Mouse (Mus musculus) MEL (cell line): ENCODE data around the gene Eef2. TPM values are rescaled to one million over a fixed set of nuclear protein-coding genes. Genes with fewer than 3 reads are reported as not detected.

Source experiments
- DNase-seq: peaks from one replicate; pipeline ENCODE4 v3.0.0; 2011; ENCODE audit warnings: low read depth, low spot score
- H3K27ac ChIP-seq: 2 replicates; pipeline ENCODE4 v1.5.1; 2012; ENCODE audit warnings: low read depth, mild to moderate bottlenecking, control low read depth, low read length, moderate library complexity; ENCODE audit not compliant: control insufficient read depth
- H3K27me3 ChIP-seq, 2 experiments: fragments of 150-350 bp in 1 of 2; sonication (generic) in 1 of 2; 2 replicates each; pipeline ENCODE4 v1.6.1; 2012; ENCODE audit warnings: low read length in 2 of 2, mild to moderate bottlenecking in 2 of 2, improper control_type of control experiment in 1 of 2, moderate library complexity in 1 of 2; ENCODE audit not compliant: insufficient read depth in 2 of 2, control insufficient read depth in 1 of 2
- H3K36me3 ChIP-seq, 2 experiments: 2 replicates each; pipeline ENCODE4 v1.6.1; 2012 to 2014; ENCODE audit warnings: low read length in 2 of 2, improper control_type of control experiment in 1 of 2, inconsistent platforms in 1 of 2, mild to moderate bottlenecking in 1 of 2; ENCODE audit not compliant: insufficient read depth in 2 of 2, control insufficient read depth in 1 of 2
- H3K4me1 ChIP-seq, 2 experiments: fragments of 150-350 bp in 1 of 2; sonication (generic) in 1 of 2; 2 replicates each; pipeline ENCODE4 v1.6.1; 2012; ENCODE audit warnings: low read length in 2 of 2, improper control_type of control experiment in 1 of 2, mild to moderate bottlenecking in 1 of 2; ENCODE audit not compliant: insufficient read depth in 2 of 2, control insufficient read depth in 1 of 2
- H3K4me3 ChIP-seq, 2 experiments: fragments of 150-350 bp in 1 of 2; sonication (generic) in 1 of 2; 2 replicates each; pipeline ENCODE4 v1.5.1; 2012; ENCODE audit warnings: low read depth in 2 of 2, low read length in 2 of 2, mild to moderate bottlenecking in 2 of 2, moderate library complexity in 2 of 2, control low read depth in 1 of 2, improper control_type of control experiment in 1 of 2; ENCODE audit not compliant: control insufficient read depth in 1 of 2, insufficient read depth in 1 of 2
- H3K79me2 ChIP-seq: 2 replicates; pipeline ENCODE4 v1.6.1; 2012; ENCODE audit warnings: mild to moderate bottlenecking, low read length, moderate library complexity; ENCODE audit not compliant: control insufficient read depth, poor library complexity, insufficient read depth
- H3K9ac ChIP-seq: 2 replicates; pipeline ENCODE4 v1.6.1; 2012; ENCODE audit warnings: low read depth, mild to moderate bottlenecking, control low read depth, low read length, moderate library complexity; ENCODE audit not compliant: control insufficient read depth, poor library complexity, severe bottlenecking
- H3K9me3 ChIP-seq: fragments of 150-350 bp; sonication (generic); replicated peaks from 2 replicates; pipeline ENCODE4 v1.6.1; 2012; ENCODE audit warnings: mild to moderate bottlenecking, low read length, improper control_type of control experiment, moderate library complexity; ENCODE audit not compliant: insufficient read depth
- BHLHE40 ChIP-seq: IDR thresholded peaks from 2 replicates; pipeline ENCODE4 v1.6.1; 2012; ENCODE audit warnings: low read depth, mild to moderate bottlenecking, inconsistent platforms, low read length, improper control_type of control experiment, borderline replicate concordance
- CHD2 ChIP-seq: IDR thresholded peaks from 2 replicates; pipeline ENCODE4 v1.6.1; 2011; ENCODE audit warnings: low read length, improper control_type of control experiment
- E2F4 ChIP-seq: IDR thresholded peaks from 2 replicates; pipeline ENCODE4 v1.6.1; 2011; ENCODE audit warnings: low read depth, low read length, improper control_type of control experiment, borderline replicate concordance
- ELF1 ChIP-seq: IDR thresholded peaks from 2 replicates; pipeline ENCODE4 v1.6.1; 2014; ENCODE audit warnings: low read depth, mild to moderate bottlenecking, inconsistent platforms, low read length, improper control_type of control experiment, moderate library complexity
- EP300 ChIP-seq, 2 experiments: IDR thresholded peaks; 2 replicates each; pipeline ENCODE4 v1.6.1; 2011; ENCODE audit warnings: improper control_type of control experiment in 2 of 2, low read length in 2 of 2, low read depth in 1 of 2, mild to moderate bottlenecking in 1 of 2
- ETS1 ChIP-seq: IDR thresholded peaks from 2 replicates; pipeline ENCODE4 v1.6.1; 2012; ENCODE audit warnings: low read depth, mild to moderate bottlenecking, inconsistent platforms, low read length, improper control_type of control experiment, moderate library complexity
- MAFK ChIP-seq: IDR thresholded peaks from 2 replicates; pipeline ENCODE4 v1.6.1; 2011; ENCODE audit warnings: low read depth, mild to moderate bottlenecking, low read length, improper control_type of control experiment, borderline replicate concordance
- MAX ChIP-seq: IDR thresholded peaks from 2 replicates; pipeline ENCODE4 v1.6.1; 2011; ENCODE audit warnings: low read length, improper control_type of control experiment
- MAZ ChIP-seq: IDR thresholded peaks from 2 replicates; pipeline ENCODE4 v1.6.1; 2012; ENCODE audit warnings: low read depth, mild to moderate bottlenecking, inconsistent platforms, low read length, improper control_type of control experiment
- MEF2A ChIP-seq: IDR thresholded peaks from 2 replicates; pipeline ENCODE4 v1.6.1; 2014; ENCODE audit warnings: low read depth, mild to moderate bottlenecking, inconsistent platforms, low read length, improper control_type of control experiment; ENCODE audit not compliant: poor library complexity, insufficient replicate concordance, severe bottlenecking; ENCODE audit errors: extremely low read depth
- MXI1 ChIP-seq: IDR thresholded peaks from 2 replicates; pipeline ENCODE4 v1.6.1; 2011; ENCODE audit warnings: mild to moderate bottlenecking, low read depth, low read length, improper control_type of control experiment
- MYC ChIP-seq: IDR thresholded peaks from 2 replicates; pipeline ENCODE4 v1.6.1; 2011; ENCODE audit warnings: low read depth, mild to moderate bottlenecking, low read length, improper control_type of control experiment, moderate library complexity
- NELFE ChIP-seq: IDR thresholded peaks from 2 replicates; pipeline ENCODE4 v1.6.1; 2011; ENCODE audit warnings: low read depth, low read length, improper control_type of control experiment
- NRF1 ChIP-seq: IDR thresholded peaks from 2 replicates; pipeline ENCODE4 v1.6.1; 2014; ENCODE audit warnings: low read depth, mild to moderate bottlenecking, inconsistent platforms, low read length, improper control_type of control experiment, moderate library complexity; ENCODE audit not compliant: poor library complexity, insufficient read depth, severe bottlenecking
- POLR2A ChIP-seq, 2 experiments: IDR thresholded peaks; 2 replicates each; pipeline ENCODE4 v1.6.1; 2011 to 2012; ENCODE audit warnings: low read length in 2 of 2, mild to moderate bottlenecking in 2 of 2, control low read depth in 1 of 2, improper control_type of control experiment in 1 of 2, low read depth in 1 of 2, moderate library complexity in 1 of 2; ENCODE audit not compliant: control insufficient read depth in 1 of 2, insufficient read depth in 1 of 2, poor library complexity in 1 of 2
- RCOR1 ChIP-seq: IDR thresholded peaks from 2 replicates; pipeline ENCODE4 v1.6.1; 2012; ENCODE audit warnings: low read depth, mild to moderate bottlenecking, inconsistent platforms, low read length, improper control_type of control experiment
- SIN3A ChIP-seq: IDR thresholded peaks from 2 replicates; pipeline ENCODE4 v1.6.1; 2012; ENCODE audit warnings: low read length, improper control_type of control experiment, inconsistent platforms
- SMC3 ChIP-seq: IDR thresholded peaks from 2 replicates; pipeline ENCODE4 v1.6.1; 2011; ENCODE audit warnings: low read depth, low read length, improper control_type of control experiment
- TAL1 ChIP-seq: IDR thresholded peaks from 2 replicates; pipeline ENCODE4 v1.6.1; 2012; ENCODE audit warnings: mild to moderate bottlenecking, inconsistent platforms, low read length, moderate library complexity, mixed read lengths
- TBP ChIP-seq: IDR thresholded peaks from 2 replicates; pipeline ENCODE4 v1.8.0; 2011; ENCODE audit warnings: low read depth, low read length, improper control_type of control experiment
- TCF12 ChIP-seq: IDR thresholded peaks from 2 replicates; pipeline ENCODE4 v1.6.1; 2014; ENCODE audit warnings: low read depth, mild to moderate bottlenecking, inconsistent platforms, low read length, improper control_type of control experiment, moderate library complexity
- ZKSCAN1 ChIP-seq: IDR thresholded peaks from 2 replicates; pipeline ENCODE4 v1.6.1; 2012; ENCODE audit warnings: low read depth, mild to moderate bottlenecking, inconsistent platforms, low read length, improper control_type of control experiment, moderate library complexity
- ZMIZ1 ChIP-seq: IDR thresholded peaks from 2 replicates; pipeline ENCODE4 v1.6.1; 2012; ENCODE audit warnings: low read depth, mild to moderate bottlenecking, inconsistent platforms, low read length, improper control_type of control experiment, moderate library complexity
- ZNF384 ChIP-seq: IDR thresholded peaks from 2 replicates; pipeline ENCODE4 v1.6.1; 2012; ENCODE audit warnings: low read depth, mild to moderate bottlenecking, inconsistent platforms, low read length, improper control_type of control experiment
- polyA plus RNA-seq, 2 experiments: library from polyadenylated mRNA; stranded (reverse) in 1 of 2; unstranded in 1 of 2; fragments of >175 nt in 1 of 2; fragments of >200 nt in 1 of 2; gene quantifications; 2 replicates each; pipeline versions ENCODE4 v1.2.1 to v1.2.4; 2012; ENCODE audit warnings: low replicate concordance in 2 of 2, low read depth in 1 of 2; ENCODE audit not compliant: insufficient read length in 2 of 2, insufficient read depth in 1 of 2, missing spikeins in 1 of 2
- total RNA-seq: library from RNA; depleted of rRNA; stranded (reverse); fragments of 300-350 nt; gene quantifications from 2 replicates; pipeline ENCODE4 v1.2.3, GENCODE M21; 2012

The Eef2 gene
- total and polyA plus RNA-seq, 3 experiments = 2,863 to 4,586 (median 3,442) TPM

GRCm38 (mm10) chr10:81177491-81177925 lies 1.1 kb downstream of the Eef2 start:
- H3K4me3 ChIP-seq = peak overlapping the region; percentile 58 to 80
- peaks cover 6 to 18% of the 10 kb centered on the region in 2 experiments for H3K36me3 ChIP-seq
- no peaks in the 10 kb centered on the region for H3K27me3 ChIP-seq
- H3K9me3 ChIP-seq = no peaks in the 10 kb centered on the region
- peaks cover 36% of the 10 kb centered on the region for H3K79me2 ChIP-seq
- peak overlapping the region; percentile 94 for H3K9ac ChIP-seq
- H3K4me1 ChIP-seq = peaks cover 0 to 28% of the 10 kb centered on the region in 2 experiments; a peak in 3 of 4 replicates
- H3K27ac ChIP-seq = peak overlapping the region; percentile 84
- peak; percentile 64 for DNase-seq
- TF ChIP-seq MEF2A (no peak), TCF12 (0 out of 2 replicates have a peak, but pooled peaks have one; percentile 22), CHD2 (0 out of 2 replicates have a peak, but pooled peaks have one; percentile 21), E2F4 (no peak), MAFK (no peak), MAX (peak; percentile 60; the same call in 1 of the 2 replicates), NELFE (no peak), ZKSCAN1 (no peak), ELF1 (no peak), NRF1 (no peak), POLR2A (IDR thresholded peaks at IDR 0.05; ENCODE audit: control insufficient read depth in 1 of 2, insufficient read depth in 1 of 2, low read depth in 1 of 2, low read length in 2 of 2, poor library complexity in 1 of 2) (no peak; a peak in 1 of 4 replicates), EP300 (IDR thresholded peaks at IDR 0.05; ENCODE audit: low read depth in 1 of 2, low read length in 2 of 2) (peak in 1 of 2 experiments; percentile 25; a peak in 1 of 4 replicates), MYC (peak; percentile 58; the same call in 1 of the 2 replicates), SMC3 (no peak), ETS1 (peak; percentile 16; the same call in 1 of the 2 replicates), BHLHE40 (0 out of 2 replicates have a peak, but pooled peaks have one; percentile 26), MAZ (no peak), RCOR1 (no peak), TAL1 (peak; percentile 41), SIN3A (peak; percentile 39; the same call in 1 of the 2 replicates), TBP (0 out of 2 replicates have a peak, but pooled peaks have one; percentile 30), ZNF384 (no peak), MXI1 (peak; percentile 74), ZMIZ1 (no peak)
